Mouse (Mus musculus) ES-Bruce4 (cell line): ENCODE measurements around the gene Serac1.

ENCODE experiments used
- CTCF ChIP-seq: IDR thresholded peaks from one replicate; pipeline ENCODE4 v1.8.1; 2011; ENCODE audit warnings: low read depth, low read length
- POLR2A ChIP-seq: IDR thresholded peaks from one replicate; pipeline ENCODE4 v1.8.1; 2011; ENCODE audit warnings: low read length; ENCODE audit not compliant: insufficient read depth

- no peak for TF ChIP-seq CTCF
- no peak for TF ChIP-seq POLR2A
These were observed 42.7 kb downstream of the Serac1 start for GRCm38 (mm10) chr17:6036872-6037271.
